Mouse (Mus musculus) bone marrow, adult 2 months (tissue): Measurements from ENCODE around the gene Zfp786.

Experiments
- CTCF ChIP-seq: fragments of 200-500 bp; IDR thresholded peaks from 2 replicates; pipeline ENCODE4 v1.5.1; 2011; ENCODE audit warnings: low read length, control low read depth; ENCODE audit not compliant: control insufficient read depth, insufficient read depth
- POLR2A ChIP-seq: fragments of 200-500 bp; IDR thresholded peaks from 2 replicates; pipeline ENCODE4 v1.6.1; 2011; ENCODE audit warnings: low read depth, mild to moderate bottlenecking, control low read depth, low read length, borderline replicate concordance; ENCODE audit not compliant: control insufficient read depth

DNA sequence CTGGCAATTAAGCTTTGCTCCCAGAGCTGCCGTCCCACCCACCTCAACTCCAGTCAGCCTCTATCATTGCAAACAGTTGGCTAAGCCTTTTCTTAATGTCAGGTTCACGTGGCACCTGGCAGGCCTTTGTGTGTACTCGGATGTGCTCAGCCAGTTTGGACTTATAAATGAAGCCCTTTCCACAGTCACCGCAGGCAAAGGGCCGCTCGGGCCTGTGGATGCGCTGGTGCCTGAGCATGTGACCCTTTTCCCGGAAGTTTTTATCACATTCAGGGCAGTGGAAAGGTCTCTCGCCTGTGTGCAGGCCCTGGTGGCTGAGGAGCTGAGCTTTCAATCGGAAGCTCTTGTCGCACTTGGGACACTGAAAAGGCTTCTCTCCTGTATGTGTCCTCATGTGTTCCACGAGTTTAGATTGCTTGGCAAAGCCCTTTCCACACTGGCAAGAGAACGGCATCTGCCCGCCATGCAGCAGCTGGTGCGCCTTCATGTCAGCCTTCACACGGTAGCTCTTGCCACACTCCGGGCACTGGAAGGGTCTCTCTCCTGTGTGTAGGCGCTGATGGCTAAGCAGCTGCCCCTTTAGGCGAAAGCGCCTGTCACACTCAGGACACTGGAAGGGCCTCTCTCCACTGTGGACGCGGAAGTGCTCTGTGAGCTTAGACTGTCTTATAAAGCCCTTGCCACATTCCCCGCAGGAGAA lies 10.9 kb downstream of the Zfp786 start:
- no peak for TF ChIP-seq POLR2A
- TF ChIP-seq CTCF, result no peak
